Comparison of ENCODE assay signal across 7 mouse cellular contexts in genomic region chr2:19145881-19146280, GRCm38 (mm10). TPM values are rescaled to one million over a fixed set of nuclear protein-coding genes. Genes with fewer than 3 reads are reported as not detected.
A peak's percentile ranks its signal among the peaks of the same experiment; 100 is the strongest.
DNase-seq lines count a peak whose midpoint lies in the region; ATAC-seq and TF ChIP-seq lines count a peak whose summit lies in the region.

No protein-coding gene starts in this region.

- H3K4me1 ChIP-seq in lung, embryonic 14.5 days (ENCODE audit: insufficient read depth), result 0 out of 2 replicates have a peak, but pooled peaks cover 6% of the 10 kb centered on the region
- peaks cover 3% of the 10 kb centered on the region for H3K4me1 ChIP-seq in lung, adult 2 months (ENCODE audit: control insufficient read depth, insufficient read depth, low read length)

- WGBS in lung, embryonic 14.5 days, result 41% methylated on average over 2 of the region's 2 CpGs
- 27% methylated on average over 2 of the region's 2 CpGs for WGBS in lung, adult 2 months

- H3K9me3 ChIP-seq in lung, embryonic 14.5 days (ENCODE audit: low read depth, low read length), result no peaks in the 10 kb centered on the region

- no peaks in the 10 kb centered on the region for H3K27me3 ChIP-seq in lung, embryonic 14.5 days (ENCODE audit: insufficient read depth, low read length)

- TF ChIP-seq POLR2A in lung, adult 2 months (IDR thresholded peaks at IDR 0.05; ENCODE audit: borderline replicate concordance, extremely low read depth, low read depth, low read length), result no peak

- peak; percentile 72; the same call in 1 of the 2 replicates for ATAC-seq in lung, embryonic 14.5 days (ENCODE audit: insufficient read depth)

- no peak overlapping the region for H3K27ac ChIP-seq in lung, embryonic 14.5 days (ENCODE audit: low read depth)

- H3K4me2 ChIP-seq in lung, embryonic 14.5 days, result peak overlapping the region; percentile 23; the same call in 1 of the 2 replicates

- H3K36me3 ChIP-seq in lung, embryonic 14.5 days (ENCODE audit: insufficient read depth), result no peaks in the 10 kb centered on the region

- DNase-seq in lung, embryonic 14.5 days, result peak; percentile 65
- no peak for DNase-seq in lung, adult 2 months
- DNase-seq in cerebellum, postnatal 14 days, result peak; percentile 13 to 14
- peak; percentile 46 for DNase-seq in kidney, adult 18-20 months
- DNase-seq in lung, postnatal 14 days, result peak; percentile 43
- DNase-seq in spleen, postnatal 36 days (ENCODE audit: low spot score in 2 of 2), result no peak
- no peak for DNase-seq in gastrocnemius, postnatal 10 days

- no peak overlapping the region for H3K9ac ChIP-seq in lung, embryonic 14.5 days

- no peak overlapping the region for H3K4me3 ChIP-seq in lung, embryonic 14.5 days (ENCODE audit: low read depth, low read length)
- no peak overlapping the region for H3K4me3 ChIP-seq in lung, adult 2 months (replicated peaks; ENCODE audit: extremely low read depth, low read depth, low read length)

- no peak for TF ChIP-seq CTCF in lung, embryonic 14.5 days (IDR thresholded peaks at IDR 0.05; ENCODE audit: low read depth)
- TF ChIP-seq CTCF in lung, adult 2 months (IDR thresholded peaks at IDR 0.05; ENCODE audit: insufficient read depth, low read length), result no peak

RNA-seq across cellular contexts. Expression of gene Armc3, which starts 53.2 kb away (rescaled TPM):
- 0.11 and 0.26 TPM in 2 replicates for polyA plus RNA-seq in lung, embryonic 14.5 days (2014; fragmentation: Nextera tagmentation; extraction: Ambion mirVana)
- polyA plus RNA-seq in lung, adult 2 months (2012; rRNA removed), result 1.0 TPM in 2 replicates
- not detected for total RNA-seq in gastrocnemius, postnatal 10 days (2021)

Comparison
In these comparisons a context has a peak if more than half of its experiments do, and no peak if none do; other contexts are left out.
1. DNase-seq: peak in lung, embryonic 14.5 days (single experiment), cerebellum, postnatal 14 days (2 of 2), kidney, adult 18-20 months (single experiment) and lung, postnatal 14 days (single experiment); none in lung, adult 2 months (single experiment), spleen, postnatal 36 days (0 of 2) and gastrocnemius, postnatal 10 days (single experiment).